Mouse (Mus musculus) monocyte, adult 5-6 weeks (primary cell): ENCODE measurements around the gene Kansl1. TPM values are rescaled to one million over a fixed set of nuclear protein-coding genes. Genes with fewer than 3 reads are reported as not detected.

Experiments
- ATAC-seq: fragments of 153-309, 156-312 bp; replicated peaks from 2 replicates; pipeline ENCODE4 v1.8.0; 2017; ENCODE audit warnings: mild to moderate bottlenecking; ENCODE audit not compliant: low TSS enrichment, insufficient number of reproducible peaks, severe bottlenecking, poor library complexity, low FRiP score
- total RNA-seq: library from RNA; stranded (forward); fragments of 200-1000, 200-491, 200-594 nt; gene quantifications from 3 replicates; pipeline ENCODE4 v1.2.3, GENCODE M21; 2017

Kansl1 gene
- total RNA-seq, 1 experiment from 2014 or later: 46.2 TPM

GRCm38 (mm10) chr11:104441475-104442332 lies 27.0 kb downstream of the Kansl1 start:
- peak; percentile 79 for ATAC-seq

GRCm38 (mm10) chr11:104440521-104441474 lies 27.9 kb downstream of the Kansl1 start:
- no peak for ATAC-seq

- no peak for ATAC-seq
Measured at GRCm38 (mm10) chr11:104439703-104440102, 29.0 kb downstream of the Kansl1 start.

GRCm38 (mm10) chr11:104438450-104438849 lies 30.2 kb downstream of the Kansl1 start:
- ATAC-seq: no peak

- ATAC-seq: no peak
Measured at GRCm38 (mm10) chr11:104436394-104436954, 32.2 kb downstream of the Kansl1 start.

GRCm38 (mm10) chr11:104435753-104436152 lies 32.9 kb downstream of the Kansl1 start:
- ATAC-seq: no peak

GRCm38 (mm10) chr11:104435141-104435540 lies 33.5 kb downstream of the Kansl1 start:
- no peak for ATAC-seq

GRCm38 (mm10) chr11:104432251-104432650 lies 36.4 kb downstream of the Kansl1 start:
- ATAC-seq: no peak

GRCm38 (mm10) chr11:104431807-104432206 lies 36.9 kb downstream of the Kansl1 start:
- ATAC-seq: no peak

- ATAC-seq: peak; percentile 100
Measured at GRCm38 (mm10) chr11:104424727-104425416, 43.8 kb downstream of the Kansl1 start.

GRCm38 (mm10) chr11:104412254-104412653 lies 56.4 kb downstream of the Kansl1 start:
- no peak for ATAC-seq

- ATAC-seq: no peak
Measured at GRCm38 (mm10) chr11:104407391-104407790, 61.3 kb downstream of the Kansl1 start.

GRCm38 (mm10) chr11:104400961-104401360 lies 67.7 kb downstream of the Kansl1 start:
- no peak for ATAC-seq

GRCm38 (mm10) chr11:104399459-104400216 lies 69.0 kb downstream of the Kansl1 start:
- no peak for ATAC-seq

- ATAC-seq: no peak
Measured at GRCm38 (mm10) chr11:104395648-104396047, 73.0 kb downstream of the Kansl1 start.

GRCm38 (mm10) chr11:104393196-104393595 lies 75.5 kb downstream of the Kansl1 start:
- no peak for ATAC-seq

GRCm38 (mm10) chr11:104392153-104392552 lies 76.5 kb downstream of the Kansl1 start:
- no peak for ATAC-seq

GRCm38 (mm10) chr11:104387284-104387683 lies 81.4 kb downstream of the Kansl1 start:
- peak; percentile 90 for ATAC-seq
